Mouse (Mus musculus) small intestine, adult 2 months (tissue): Measurements from ENCODE around the gene Nipal1.

Experiments used
- CTCF ChIP-seq: fragments of 200-500 bp; IDR thresholded peaks from 2 replicates; pipeline ENCODE4 v1.5.1; 2012; ENCODE audit warnings: low read depth, mild to moderate bottlenecking, control low read depth, inconsistent platforms, low read length, moderate library complexity, mixed read lengths; ENCODE audit not compliant: insufficient replicate concordance, insufficient read length; ENCODE audit errors: extremely low read depth
- POLR2A ChIP-seq: fragments of 200-500 bp; IDR thresholded peaks from 2 replicates; pipeline ENCODE4 v1.6.1; 2012; ENCODE audit warnings: low read depth, mild to moderate bottlenecking, control low read depth, inconsistent platforms, low read length, moderate library complexity

GRCm38 (mm10) chr5:72702202-72702601 lies 54.6 kb downstream of the Nipal1 start:
- TF ChIP-seq CTCF (no peak), POLR2A (no peak)
